Mouse (Mus musculus) megakaryocyte-erythroid progenitor cell, adult 5-6 weeks (primary cell): Measurements from ENCODE around the gene 1700040F15Rik. TPM values are rescaled to one million over a fixed set of nuclear protein-coding genes. Genes with fewer than 3 reads are reported as not detected.
"Not testable (repeated sequence)": the region's sequence is repeated elsewhere in the genome, so short reads cannot be mapped to it uniquely, and the experiment has no call there.

Experiments used
- ATAC-seq: replicated peaks from 2 replicates; pipeline ENCODE4 v1.8.0; 2016; ENCODE audit warnings: mild to moderate bottlenecking, inconsistent platforms; ENCODE audit not compliant: severe bottlenecking, poor library complexity, low FRiP score, low TSS enrichment
- total RNA-seq, 2 experiments: library from RNA; stranded (forward) in 1 of 2; stranded (reverse) in 1 of 2; fragments of 200-1000, 215-1000 nt in 1 of 2; fragments of >200 nt in 1 of 2; fragmentation: Nextera tagmentation in 1 of 2; gene quantifications; 2 replicates each; pipeline ENCODE4 v1.2.3; 2014 to 2017

Gene 1700040F15Rik
- total RNA-seq (2014; fragmentation: Nextera tagmentation) (not detected in 2 replicates), total RNA-seq (2017) (not detected in 2 replicates)

DNA sequence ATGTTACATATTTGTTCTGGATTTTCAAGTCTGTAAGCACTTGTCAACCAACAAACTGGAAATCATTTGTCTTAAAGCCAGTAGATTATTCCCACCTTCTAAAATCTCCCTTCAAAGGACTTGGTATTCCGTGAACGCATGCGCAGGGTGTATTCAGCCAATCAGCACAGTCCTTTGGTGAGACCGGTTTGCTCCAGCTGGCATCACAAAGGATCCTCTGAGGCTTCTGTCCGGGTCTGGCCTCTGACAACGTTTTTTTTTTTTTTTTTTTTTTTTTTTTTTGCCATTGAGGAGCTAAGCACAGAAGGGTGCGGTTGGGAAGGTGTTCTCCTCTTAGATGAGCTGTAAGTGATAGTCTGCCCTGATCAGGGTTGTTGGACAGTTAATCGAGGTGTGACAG, at the start of gene 1700040F15Rik:
Gene 1700040F15Rik (plus strand): TSS at position 301 of the 400 bp plus-strand sequence.
- ATAC-seq, result not testable (repeated sequence)
